Mouse (Mus musculus): Measurements from ENCODE around the gene Sde2. TPM values are rescaled to one million over a fixed set of nuclear protein-coding genes. Genes with fewer than 3 reads are reported as not detected.

Sde2 gene
- polyA plus RNA-seq, 1 experiment = 17.0 TPM

DNA sequence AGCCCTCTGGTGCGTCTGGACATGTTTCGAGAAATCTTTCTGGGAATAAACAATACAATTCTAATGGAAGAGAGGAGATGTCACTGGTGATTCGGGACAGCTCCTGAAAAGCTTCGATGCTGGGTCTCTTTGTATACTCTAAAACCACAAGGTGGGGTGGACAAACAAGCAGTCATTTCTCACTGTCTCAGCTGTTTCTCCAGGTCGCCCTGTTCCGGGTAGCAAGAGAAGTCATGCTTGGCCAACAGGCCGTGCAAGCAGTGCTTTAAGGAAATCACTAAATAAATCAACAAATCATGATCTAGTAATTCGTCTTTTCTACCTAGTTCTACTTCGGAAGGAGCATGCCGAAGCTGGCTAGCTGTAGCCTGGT, 52.7 kb downstream of the Sde2 start:
- Histone ChIP-seq H3K4me1 (ENCODE audit: control insufficient read depth, insufficient read depth, low read length) (peaks cover 9% of the 10 kb centered on the region), H3K27ac (ENCODE audit: insufficient read depth, low read depth, low read length) (peak overlapping the region; percentile 63), H3K4me3 (ENCODE audit: insufficient read depth, low read length) (peak overlapping the region; percentile 54)
- TF ChIP-seq POLR2A (IDR thresholded peaks at IDR 0.05; ENCODE audit: borderline replicate concordance, low read depth, low read length) (no peak), CTCF (IDR thresholded peaks at IDR 0.05; ENCODE audit: low read depth, low read length) (no peak)

GRCm38 (mm10) chr1:180904039-180904814, 53.3 kb downstream of the Sde2 start, which contains the start of gene Pycr2:
TSS of gene Pycr2 (plus strand) at chr1:180904293.
- TF ChIP-seq CTCF (IDR thresholded peaks at IDR 0.05; ENCODE audit: low read depth, low read length) (no peak), POLR2A (IDR thresholded peaks at IDR 0.05; ENCODE audit: borderline replicate concordance, low read depth, low read length) (no peak)
- Histone ChIP-seq H3K4me3 (ENCODE audit: insufficient read depth, low read length) (peak within 1 kb of the TSS; percentile 88), H3K27ac (ENCODE audit: insufficient read depth, low read depth, low read length) (peak within 1 kb of the TSS; percentile 63), H3K4me1 (ENCODE audit: control insufficient read depth, insufficient read depth, low read length) (peaks cover 9% of the 10 kb centered on the region)

GRCm38 (mm10) chr1:180904815-180905080, 53.8 kb downstream of the Sde2 start:
- Histone ChIP-seq H3K4me3 (ENCODE audit: insufficient read depth, low read length) (peak overlapping the region; percentile 88), H3K4me1 (ENCODE audit: control insufficient read depth, insufficient read depth, low read length) (peaks cover 9% of the 10 kb centered on the region), H3K27ac (ENCODE audit: insufficient read depth, low read depth, low read length) (peak overlapping the region; percentile 36)
- no peak for TF ChIP-seq POLR2A (IDR thresholded peaks at IDR 0.05; ENCODE audit: borderline replicate concordance, low read depth, low read length)
- TF ChIP-seq CTCF (IDR thresholded peaks at IDR 0.05; ENCODE audit: low read depth, low read length) = no peak

DNA sequence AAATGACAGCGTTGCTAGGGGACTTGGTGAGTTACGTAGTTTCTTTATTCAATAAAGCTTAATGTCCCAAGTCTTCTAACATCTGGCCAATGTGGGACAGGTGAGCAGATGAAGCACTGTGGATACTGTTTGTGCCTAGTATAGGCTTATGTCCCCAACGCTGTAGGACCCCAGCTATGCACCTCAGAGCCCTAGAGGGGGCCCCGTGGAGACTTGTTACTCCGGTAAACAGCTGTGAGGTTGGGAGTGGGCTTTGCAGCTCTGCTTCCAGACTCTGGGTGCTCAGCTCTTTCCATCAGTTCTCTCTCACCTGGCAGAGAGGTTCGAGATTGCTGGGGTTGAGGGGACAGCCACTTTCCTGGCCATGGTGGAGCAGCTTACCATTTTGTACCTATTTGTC, 54.4 kb downstream of the Sde2 start:
- TF ChIP-seq POLR2A (IDR thresholded peaks at IDR 0.05; ENCODE audit: borderline replicate concordance, low read depth, low read length) = no peak
- TF ChIP-seq CTCF (IDR thresholded peaks at IDR 0.05; ENCODE audit: low read depth, low read length) = no peak
- peak overlapping the region; percentile 19; the same call in 1 of the 2 replicates for H3K4me3 ChIP-seq (ENCODE audit: insufficient read depth, low read length)
- no peak overlapping the region for H3K27ac ChIP-seq (ENCODE audit: insufficient read depth, low read depth, low read length)
- H3K4me1 ChIP-seq (ENCODE audit: control insufficient read depth, insufficient read depth, low read length) = peaks cover 9% of the 10 kb centered on the region

DNA sequence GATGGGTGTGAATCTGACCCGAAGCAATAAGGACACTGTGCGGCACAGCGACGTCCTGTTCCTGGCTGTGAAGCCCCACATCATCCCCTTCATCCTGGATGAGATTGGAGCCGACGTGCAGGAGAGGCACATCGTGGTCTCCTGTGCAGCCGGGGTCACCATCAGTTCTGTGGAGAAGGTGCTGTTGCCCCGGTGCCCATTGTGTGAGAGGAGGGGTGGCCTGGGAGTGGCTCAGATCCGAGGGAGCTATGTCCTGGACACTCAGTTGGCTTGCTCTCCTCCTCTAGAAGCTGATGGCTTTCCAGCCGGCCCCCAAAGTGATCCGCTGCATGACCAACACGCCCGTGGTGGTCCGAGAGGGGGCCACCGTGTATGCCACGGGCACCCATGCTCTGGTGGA, 54.9 kb downstream of the Sde2 start:
- no peak overlapping the region for H3K27ac ChIP-seq (ENCODE audit: insufficient read depth, low read depth, low read length)
- TF ChIP-seq POLR2A (IDR thresholded peaks at IDR 0.05; ENCODE audit: borderline replicate concordance, low read depth, low read length) (no peak), CTCF (IDR thresholded peaks at IDR 0.05; ENCODE audit: low read depth, low read length) (no peak)
- H3K4me1 ChIP-seq (ENCODE audit: control insufficient read depth, insufficient read depth, low read length) = peaks cover 9% of the 10 kb centered on the region
- H3K4me3 ChIP-seq (ENCODE audit: insufficient read depth, low read length) = no peak overlapping the region

DNA sequence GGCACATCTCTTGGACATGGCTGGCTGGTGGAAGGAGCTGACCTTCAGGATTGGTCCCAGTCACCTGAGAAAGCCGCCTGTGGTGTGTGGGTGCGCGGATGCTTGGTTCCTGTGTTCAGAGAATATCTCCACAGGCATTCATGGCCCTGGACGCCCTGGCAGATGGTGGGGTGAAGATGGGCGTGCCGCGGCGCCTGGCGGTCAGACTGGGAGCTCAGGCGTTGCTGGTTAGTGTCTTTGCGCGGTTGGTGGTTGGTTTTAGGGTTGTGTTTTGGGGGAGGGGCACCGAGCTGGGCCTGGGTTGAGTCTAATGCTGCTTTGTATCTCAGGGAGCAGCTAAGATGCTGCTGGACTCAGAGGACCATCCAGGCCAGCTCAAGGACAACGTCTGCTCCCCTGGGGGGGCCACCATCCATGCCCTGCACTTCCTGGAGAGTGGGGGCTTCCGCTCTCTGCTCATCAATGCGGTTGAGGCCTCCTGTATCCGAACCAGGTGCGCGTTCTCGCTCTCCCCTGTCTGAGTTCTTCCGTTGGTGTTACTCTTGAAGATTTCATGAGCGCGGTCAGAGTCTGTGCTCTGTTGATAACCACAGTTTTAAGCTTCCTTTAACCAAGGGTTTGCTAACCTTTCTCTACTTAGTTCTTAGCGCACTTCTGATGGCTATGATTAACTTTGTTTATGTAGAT, 55.7 kb downstream of the Sde2 start:
- Histone ChIP-seq H3K27ac (ENCODE audit: insufficient read depth, low read depth, low read length) (no peak overlapping the region), H3K4me3 (ENCODE audit: insufficient read depth, low read length) (no peak overlapping the region), H3K4me1 (ENCODE audit: control insufficient read depth, insufficient read depth, low read length) (peaks cover 9% of the 10 kb centered on the region)
- TF ChIP-seq POLR2A (IDR thresholded peaks at IDR 0.05; ENCODE audit: borderline replicate concordance, low read depth, low read length) (no peak), CTCF (IDR thresholded peaks at IDR 0.05; ENCODE audit: low read depth, low read length) (no peak)

DNA sequence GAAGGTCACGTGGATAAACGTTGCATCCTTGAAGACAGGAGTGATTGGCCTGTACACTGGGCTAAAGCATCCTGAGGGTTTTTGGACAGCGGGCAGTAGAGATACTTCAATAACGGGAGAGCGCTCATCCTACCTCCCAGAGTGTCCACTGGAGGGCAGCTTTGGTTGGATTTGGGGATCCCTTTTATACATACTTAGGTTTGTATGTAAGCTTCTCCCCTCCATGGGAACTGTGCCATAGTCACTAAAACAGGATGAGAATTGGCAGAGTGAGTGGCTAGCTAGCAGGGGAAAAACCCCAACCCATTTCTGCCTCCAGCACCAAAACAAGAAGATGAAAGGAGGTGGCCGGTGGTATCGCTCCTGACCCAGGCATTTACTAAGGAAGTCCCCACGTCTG, 60.2 kb downstream of the Sde2 start:
- no peak overlapping the region for H3K27ac ChIP-seq (ENCODE audit: insufficient read depth, low read depth, low read length)
- H3K4me1 ChIP-seq (ENCODE audit: control insufficient read depth, insufficient read depth, low read length) = peaks cover 2% of the 10 kb centered on the region; the same call in 1 of the 2 replicates
- TF ChIP-seq CTCF (IDR thresholded peaks at IDR 0.05; ENCODE audit: low read depth, low read length) (no peak; the same call in 1 of the 2 replicates), POLR2A (IDR thresholded peaks at IDR 0.05; ENCODE audit: borderline replicate concordance, low read depth, low read length) (no peak)
- H3K4me3 ChIP-seq (ENCODE audit: insufficient read depth, low read length) = no peak overlapping the region

DNA sequence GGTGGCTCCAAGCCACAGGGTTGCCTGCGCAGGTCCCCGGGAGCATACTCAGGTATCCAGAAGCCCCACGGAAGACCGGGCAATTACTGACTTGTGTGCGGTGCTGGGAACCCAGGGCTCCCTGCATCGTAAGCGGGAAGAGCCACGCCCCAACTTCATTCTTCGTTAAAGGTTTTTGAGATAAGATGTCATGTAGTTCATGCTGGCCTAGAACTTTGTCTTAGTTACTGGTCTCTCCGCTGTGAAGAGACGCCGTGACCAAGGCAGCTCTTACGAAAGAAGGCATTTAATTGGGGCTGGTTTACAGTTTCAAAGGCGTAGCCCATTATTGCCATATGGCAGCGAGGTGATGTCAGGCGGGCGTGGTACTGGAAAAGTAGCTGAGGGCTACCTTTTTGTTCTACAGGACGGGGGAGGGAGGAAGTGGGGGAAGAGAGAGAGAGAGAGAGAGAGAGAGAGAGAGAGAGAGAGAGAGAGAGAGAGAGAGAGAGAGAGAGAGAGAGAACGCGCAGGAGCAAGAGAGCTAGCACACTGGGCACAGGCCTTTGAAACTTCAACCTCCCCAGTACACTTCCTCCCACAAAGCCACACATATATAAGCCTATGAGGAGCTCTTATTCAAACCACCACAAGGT, 60.8 kb downstream of the Sde2 start:
- no peak overlapping the region for H3K27ac ChIP-seq (ENCODE audit: insufficient read depth, low read depth, low read length)
- TF ChIP-seq POLR2A (IDR thresholded peaks at IDR 0.05; ENCODE audit: borderline replicate concordance, low read depth, low read length) (no peak), CTCF (IDR thresholded peaks at IDR 0.05; ENCODE audit: low read depth, low read length) (no peak)
- no peak overlapping the region for H3K4me3 ChIP-seq (ENCODE audit: insufficient read depth, low read length)
- H3K4me1 ChIP-seq (ENCODE audit: control insufficient read depth, insufficient read depth, low read length) = peaks cover 2% of the 10 kb centered on the region; the same call in 1 of the 2 replicates

GRCm38 (mm10) chr1:180912792-180913191, 61.9 kb downstream of the Sde2 start:
- H3K4me1 ChIP-seq (ENCODE audit: control insufficient read depth, insufficient read depth, low read length) = peaks cover 2% of the 10 kb centered on the region; the same call in 1 of the 2 replicates
- H3K4me3 ChIP-seq (ENCODE audit: insufficient read depth, low read length) = no peak overlapping the region
- TF ChIP-seq POLR2A (IDR thresholded peaks at IDR 0.05; ENCODE audit: borderline replicate concordance, low read depth, low read length) (no peak), CTCF (IDR thresholded peaks at IDR 0.05; ENCODE audit: low read depth, low read length) (no peak)
- H3K27ac ChIP-seq (ENCODE audit: insufficient read depth, low read depth, low read length) = no peak overlapping the region

DNA sequence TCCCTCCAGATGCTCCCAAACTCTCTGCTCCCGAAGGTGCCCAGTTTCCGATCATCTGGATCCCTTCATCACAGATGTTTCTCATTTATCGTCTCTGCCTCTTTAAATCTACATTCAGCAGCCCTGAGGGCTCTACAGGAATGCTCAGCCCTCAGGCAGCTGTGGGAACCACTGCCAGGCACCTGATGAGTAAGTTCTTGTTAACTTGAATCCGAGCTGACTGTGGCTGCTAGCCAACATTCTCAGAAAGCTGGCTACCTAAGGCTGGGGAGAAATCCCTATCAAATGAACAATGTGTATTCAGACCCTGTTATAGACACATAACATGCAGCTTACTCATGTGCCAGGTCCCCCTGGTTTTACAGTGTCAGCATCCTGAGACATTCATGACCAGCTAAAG, 62.9 kb downstream of the Sde2 start:
- no peak overlapping the region for H3K27ac ChIP-seq (ENCODE audit: insufficient read depth, low read depth, low read length)
- no peak overlapping the region for H3K4me3 ChIP-seq (ENCODE audit: insufficient read depth, low read length)
- H3K4me1 ChIP-seq (ENCODE audit: control insufficient read depth, insufficient read depth, low read length) = peaks cover 2% of the 10 kb centered on the region; the same call in 1 of the 2 replicates
- TF ChIP-seq CTCF (IDR thresholded peaks at IDR 0.05; ENCODE audit: low read depth, low read length) (no peak), POLR2A (IDR thresholded peaks at IDR 0.05; ENCODE audit: borderline replicate concordance, low read depth, low read length) (no peak)

All from bone marrow macrophage, adult 2 months (primary cell).